Mouse (Mus musculus) lung, adult 2 months (tissue): Measurements from ENCODE around the gene Prss1.

Experiments
- CTCF ChIP-seq: fragments of 200-500 bp; IDR thresholded peaks from 2 replicates; pipeline ENCODE4 v1.5.1; 2011; ENCODE audit warnings: mild to moderate bottlenecking, low read length, control low read depth; ENCODE audit not compliant: insufficient read depth
- POLR2A ChIP-seq: fragments of 200-500 bp; IDR thresholded peaks from 2 replicates; pipeline ENCODE4 v1.6.1; 2011; ENCODE audit warnings: low read depth, mild to moderate bottlenecking, control low read depth, low read length, borderline replicate concordance; ENCODE audit errors: extremely low read depth

DNA sequence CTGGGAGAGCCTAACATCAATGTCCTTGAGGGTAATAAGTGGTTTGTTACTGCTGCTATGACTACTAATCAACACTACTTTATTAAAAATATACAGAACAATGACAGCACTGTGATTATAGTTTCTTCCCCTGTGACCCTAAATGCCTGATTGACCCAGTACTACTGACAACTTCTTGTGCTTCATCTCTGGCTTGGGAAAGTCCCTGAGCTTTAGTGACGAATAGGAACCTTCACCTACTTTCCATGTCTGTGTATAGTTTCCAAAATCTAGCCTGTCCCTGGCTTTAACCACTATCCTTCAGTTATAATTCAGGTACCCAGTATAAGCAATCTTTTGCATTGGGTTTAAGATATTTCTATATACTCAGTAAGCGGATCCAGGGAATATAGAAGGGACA is 46.2 kb downstream of the Prss1 start:
- TF ChIP-seq CTCF (no peak), POLR2A (no peak)
